Mouse (Mus musculus) megakaryocyte, embryonic 14.5 days (primary cell): ENCODE results near the gene Dpp8. TPM values are rescaled to one million over a fixed set of nuclear protein-coding genes. Genes with fewer than 3 reads are reported as not detected.
"Not testable (repeated sequence)": the region's sequence is repeated elsewhere in the genome, so short reads cannot be mapped to it uniquely, and the experiment has no call there.

Source experiments
- H3K27me3 ChIP-seq: replicated peaks from 2 replicates; pipeline ENCODE3; 2012; ENCODE audit warnings: inconsistent platforms
- H3K36me3 ChIP-seq: replicated peaks from 2 replicates; pipeline ENCODE3; 2012; ENCODE audit warnings: low read length, inconsistent platforms, mixed read lengths
- H3K4me1 ChIP-seq: 2 replicates; pipeline ENCODE4 v1.6.1; 2012; ENCODE audit warnings: inconsistent platforms
- H3K4me3 ChIP-seq: replicated peaks from 2 replicates; pipeline ENCODE3; 2012; ENCODE audit warnings: moderate library complexity, mild to moderate bottlenecking, inconsistent platforms
- H3K9me3 ChIP-seq: 2 replicates; pipeline ENCODE4 v1.6.1; 2012; ENCODE audit warnings: inconsistent platforms
- FLI1 ChIP-seq: IDR thresholded peaks from 2 replicates; pipeline ENCODE4 v1.6.1; 2012; ENCODE audit warnings: low read length, inconsistent platforms, mixed read lengths
- GATA1 ChIP-seq: IDR thresholded peaks from 3 replicates; pipeline ENCODE4 v1.6.1; 2012; ENCODE audit warnings: mixed read lengths, low read length, inconsistent platforms, borderline replicate concordance
- polyA plus RNA-seq: library from polyadenylated mRNA; stranded (reverse); fragments of >175 nt; gene quantifications from 2 replicates; pipeline ENCODE4 v1.2.3, GENCODE M21; 2012; ENCODE audit warnings: low replicate concordance; ENCODE audit not compliant: insufficient read depth

The Dpp8 gene
- polyA plus RNA-seq, 1 experiment = 2.4 TPM

- peak within 1 kb of the TSS; percentile 99 for H3K4me3 ChIP-seq
- H3K4me1 ChIP-seq = peaks cover 67% of the 10 kb centered on the region
- H3K9me3 ChIP-seq = peaks cover 6% of the 10 kb centered on the region
- no peaks in the 10 kb centered on the region for H3K27me3 ChIP-seq
- TF ChIP-seq GATA1 (no peak), FLI1 (no peak)
- no peaks in the 10 kb centered on the region for H3K36me3 ChIP-seq
These were observed 11.0 kb upstream of the Dpp8 start, which contains the start of gene Hacd3 for GRCm38 (mm10) chr9:65020991-65021886. TSS of gene Hacd3 (minus strand) at chr9:65021693.

GRCm38 (mm10) chr9:65021887-65022579 is 10.2 kb upstream of the Dpp8 start:
- H3K4me1 ChIP-seq = peaks cover 59% of the 10 kb centered on the region
- H3K9me3 ChIP-seq = peaks cover 6% of the 10 kb centered on the region
- TF ChIP-seq GATA1 (no peak), FLI1 (no peak)
- H3K36me3 ChIP-seq = no peaks in the 10 kb centered on the region
- no peaks in the 10 kb centered on the region for H3K27me3 ChIP-seq
- peak overlapping the region; percentile 99 for H3K4me3 ChIP-seq

- no peak for TF ChIP-seq FLI1
- no peak for TF ChIP-seq GATA1
- peaks cover 53% of the 10 kb centered on the region for H3K4me1 ChIP-seq
- H3K36me3 ChIP-seq = no peaks in the 10 kb centered on the region
These were observed 9.6 kb upstream of the Dpp8 start for GRCm38 (mm10) chr9:65022580-65023135.

GRCm38 (mm10) chr9:65023447-65023846 is 8.8 kb upstream of the Dpp8 start:
- no peaks in the 10 kb centered on the region for H3K27me3 ChIP-seq
- peaks cover 45% of the 10 kb centered on the region for H3K4me1 ChIP-seq
- no peaks in the 10 kb centered on the region for H3K36me3 ChIP-seq
- TF ChIP-seq FLI1 = no peak
- TF ChIP-seq GATA1 = no peak
- no peak overlapping the region for H3K4me3 ChIP-seq
- H3K9me3 ChIP-seq = peaks cover 6% of the 10 kb centered on the region

More at GRCm38 (mm10) chr9:65022580-65023135, 9.6 kb upstream of the Dpp8 start:
- Histone ChIP-seq H3K9me3 (peaks cover 6% of the 10 kb centered on the region), H3K4me3 (peak overlapping the region; percentile 10), H3K27me3 (no peaks in the 10 kb centered on the region)

GRCm38 (mm10) chr9:65027241-65027640 is 5.0 kb upstream of the Dpp8 start:
- Histone ChIP-seq H3K4me1 (peaks cover 25% of the 10 kb centered on the region), H3K36me3 (peaks cover 3% of the 10 kb centered on the region), H3K4me3 (no peak overlapping the region), H3K9me3 (peaks cover 6% of the 10 kb centered on the region), H3K27me3 (no peaks in the 10 kb centered on the region)
- TF ChIP-seq FLI1 (no peak), GATA1 (no peak)

GRCm38 (mm10) chr9:65028313-65028712 is 3.9 kb upstream of the Dpp8 start:
- H3K4me1 ChIP-seq = peaks cover 22% of the 10 kb centered on the region
- no peak overlapping the region for H3K4me3 ChIP-seq
- peaks cover 3% of the 10 kb centered on the region for H3K36me3 ChIP-seq
- TF ChIP-seq FLI1 (no peak), GATA1 (no peak)
- H3K9me3 ChIP-seq = peaks cover 6% of the 10 kb centered on the region
- H3K27me3 ChIP-seq = no peaks in the 10 kb centered on the region

GRCm38 (mm10) chr9:65031355-65031754 is 859 bp upstream of the Dpp8 start:
- peaks cover 29% of the 10 kb centered on the region for H3K36me3 ChIP-seq
- H3K27me3 ChIP-seq, H3K9me3 ChIP-seq, H3K4me3 ChIP-seq: not testable (repeated sequence)
- peaks cover 33% of the 10 kb centered on the region for H3K4me1 ChIP-seq

GRCm38 (mm10) chr9:65031894-65032268 is 333 bp upstream of the Dpp8 start:
- H3K4me3 ChIP-seq = peak overlapping the region; percentile 99
- peaks cover 34% of the 10 kb centered on the region for H3K36me3 ChIP-seq
- no peaks in the 10 kb centered on the region for H3K27me3 ChIP-seq
- H3K9me3 ChIP-seq = no peaks in the 10 kb centered on the region
- peaks cover 34% of the 10 kb centered on the region for H3K4me1 ChIP-seq
- TF ChIP-seq FLI1 (no peak), GATA1 (no peak)

GRCm38 (mm10) chr9:65036456-65036855 is 4.2 kb downstream of the Dpp8 start:
- H3K9me3 ChIP-seq = no peaks in the 10 kb centered on the region
- H3K36me3 ChIP-seq = peaks cover 74% of the 10 kb centered on the region
- H3K4me1 ChIP-seq = peaks cover 28% of the 10 kb centered on the region
- H3K27me3 ChIP-seq = no peaks in the 10 kb centered on the region
- TF ChIP-seq GATA1 (no peak), FLI1 (no peak)
- no peak overlapping the region for H3K4me3 ChIP-seq

- Histone ChIP-seq H3K27me3 (no peaks in the 10 kb centered on the region), H3K4me3 (no peak overlapping the region), H3K9me3 (no peaks in the 10 kb centered on the region), H3K36me3 (peaks cover 78% of the 10 kb centered on the region), H3K4me1 (peaks cover 25% of the 10 kb centered on the region)
- TF ChIP-seq GATA1 = no peak
- TF ChIP-seq FLI1 = no peak
These were observed 4.6 kb downstream of the Dpp8 start for GRCm38 (mm10) chr9:65036861-65037260.
